Mouse (Mus musculus): ENCODE results near the gene Strn4.

DNA sequence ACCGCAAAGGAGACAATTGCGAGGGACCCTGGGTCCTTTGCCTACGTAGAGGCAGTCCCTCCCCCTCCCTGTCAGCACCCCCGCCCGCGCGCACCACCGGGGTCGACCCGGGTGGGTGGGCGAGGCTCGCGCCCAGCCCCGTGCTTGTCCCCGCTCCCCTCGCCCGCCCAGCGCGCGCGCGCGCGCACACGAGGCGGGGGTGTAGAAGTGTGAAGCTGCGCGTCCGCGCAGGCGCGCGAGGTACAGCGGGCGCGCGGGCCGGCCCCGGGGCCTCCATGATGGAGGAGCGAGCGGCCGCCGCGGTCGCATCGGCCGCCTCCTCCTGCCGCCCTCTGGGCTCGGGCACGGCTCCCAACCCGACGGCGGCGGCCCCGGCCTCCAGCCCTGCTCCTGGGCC lies 387 bp downstream of the Strn4 start:
- TF ChIP-seq GATA1 (IDR thresholded peaks at IDR 0.05; ENCODE audit: low read length) (no peak), TAL1 (IDR thresholded peaks at IDR 0.05; ENCODE audit: low read length) (no peak)

Data from erythroblast, embryonic 14.5 days (primary cell).